Comparison of ENCODE assay signal across 8 mouse cellular contexts in the genomic region with DNA sequence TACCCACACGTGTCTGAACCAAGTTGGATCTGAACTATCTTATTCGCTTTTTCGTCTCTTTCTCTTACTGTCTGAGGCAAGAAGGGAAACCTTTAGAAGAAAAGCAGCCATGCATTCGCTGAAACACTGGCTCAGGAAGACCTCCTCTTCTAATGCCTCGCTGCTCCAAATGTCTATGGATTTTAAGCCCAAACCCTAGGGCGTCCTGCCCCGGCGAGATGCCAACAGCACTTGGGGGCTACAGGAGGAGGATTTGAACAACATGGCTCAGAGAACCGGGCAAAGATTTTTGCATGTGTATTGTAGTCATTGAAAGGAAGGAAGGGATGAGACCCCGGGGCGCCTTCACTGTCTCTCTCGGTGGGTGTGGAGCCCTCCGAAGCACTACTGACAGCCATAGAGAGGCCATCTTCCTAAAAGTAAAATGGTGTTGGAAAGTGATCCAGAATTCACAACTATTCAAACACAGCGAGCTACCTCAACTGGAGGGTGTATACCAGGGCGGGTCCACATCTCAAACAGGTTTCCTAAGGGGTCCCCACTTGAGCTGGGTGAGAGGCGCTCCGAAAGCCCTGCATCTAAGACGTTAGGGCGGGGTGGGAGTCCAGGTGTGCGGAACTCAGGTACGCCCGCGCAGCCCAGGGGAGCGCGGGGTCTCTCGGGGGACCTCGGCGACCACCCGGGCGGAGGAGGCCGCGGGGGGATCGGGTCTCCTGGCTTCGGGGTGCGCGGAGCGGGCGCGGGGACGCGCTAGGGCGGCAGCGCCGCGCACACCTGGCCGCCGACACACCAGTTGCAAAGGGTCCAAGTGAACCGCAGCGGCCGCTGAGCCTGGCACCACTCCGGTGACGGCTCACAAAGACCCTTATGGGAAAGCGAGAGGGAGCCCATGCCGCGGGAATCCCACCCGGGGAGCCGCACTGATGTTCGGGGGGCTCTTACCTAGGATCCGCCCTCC. TPM values are rescaled to one million over a fixed set of nuclear protein-coding genes. Genes with fewer than 3 reads are reported as not detected.
A peak's percentile ranks its signal among the peaks of the same experiment; 100 is the strongest.
DNase-seq lines count a peak whose midpoint lies in the region; ATAC-seq and TF ChIP-seq lines count a peak whose summit lies in the region.

No protein-coding gene starts in this region.

- H3K27ac ChIP-seq in heart, adult 2 months, result peak overlapping the region; percentile 81
- no peak overlapping the region for H3K27ac ChIP-seq in kidney, embryonic 16.5 days (ENCODE audit: low read length)
- no peak overlapping the region for H3K27ac ChIP-seq in midbrain, embryonic 11.5 days (ENCODE audit: low read depth, low read length)

- TF ChIP-seq CTCF in heart, adult 2 months (IDR thresholded peaks at IDR 0.05), result no peak

- peak; percentile 33 to 37 for DNase-seq in adrenal gland, adult 18-20 months (ENCODE audit: low spot score in 2 of 2)
- DNase-seq in adrenal gland, postnatal 4 days (ENCODE audit: low spot score in 2 of 2), result no peak
- DNase-seq in urinary bladder, postnatal 14 days (ENCODE audit: low spot score), result peak; percentile 23
- DNase-seq in urinary bladder, postnatal 10 days (ENCODE audit: low spot score), result no peak
- DNase-seq in heart, adult 2 months, result peak; percentile 22 to 61
- DNase-seq in midbrain, embryonic 11.5 days (ENCODE audit: low spot score, missing footprints), result peak; percentile 91
- no peak for DNase-seq in frontal cortex, adult 2 months (ENCODE audit: extremely low spot score in 1 of 2, low spot score in 1 of 2)

- no peak for TF ChIP-seq EP300 in heart, adult 2 months (IDR thresholded peaks at IDR 0.05; ENCODE audit: insufficient read depth, low read depth, low read length)

- peak overlapping the region; percentile 95 for H3K9ac ChIP-seq in heart, adult 2 months (ENCODE audit: low read depth, low read length)
- peak overlapping the region; percentile 82 for H3K9ac ChIP-seq in kidney, embryonic 16.5 days (replicated peaks; ENCODE audit: low read length)
- H3K9ac ChIP-seq in midbrain, embryonic 11.5 days (ENCODE audit: low read length), result peak overlapping the region; percentile 71

- intact Hi-C loops in heart, adult 2 months (cut with DNase I), result loop anchor here (1.0 to 5.0 kb wide), 3 partner anchors 74 to 193 kb away; no protein-coding TSS in a partner anchor

- H3K4me3 ChIP-seq in heart, adult 2 months, result peak overlapping the region; percentile 77
- peak overlapping the region; percentile 81 for H3K4me3 ChIP-seq in kidney, embryonic 16.5 days (ENCODE audit: low read length)
- peak overlapping the region; percentile 76 for H3K4me3 ChIP-seq in midbrain, embryonic 11.5 days (ENCODE audit: low read depth, low read length)

- peak overlapping the region; percentile 97 for H3K4me2 ChIP-seq in kidney, embryonic 16.5 days (replicated peaks; ENCODE audit: low read depth, low read length)
- H3K4me2 ChIP-seq in midbrain, embryonic 11.5 days, result peak overlapping the region; percentile 93

- H3K79me2 ChIP-seq in heart, adult 2 months (replicated peaks; ENCODE audit: control insufficient read depth, insufficient read depth, low read length), result no peaks in the 10 kb centered on the region

- H3K9me3 ChIP-seq in kidney, embryonic 16.5 days (ENCODE audit: low read length), result 0 out of 2 replicates have a peak, but pooled peaks cover 5% of the 10 kb centered on the region
- H3K9me3 ChIP-seq in midbrain, embryonic 11.5 days (ENCODE audit: control insufficient read depth, low read length), result no peaks in the 10 kb centered on the region; the same call in 1 of the 2 replicates

- ATAC-seq in kidney, embryonic 16.5 days (ENCODE audit: low FRiP score, low TSS enrichment), result peak; percentile 67
- peak; percentile 64 for ATAC-seq in midbrain, embryonic 11.5 days (ENCODE audit: low FRiP score)

- no peaks in the 10 kb centered on the region for H3K36me3 ChIP-seq in heart, adult 2 months (ENCODE audit: control insufficient read depth, insufficient read depth, low read length)
- H3K36me3 ChIP-seq in kidney, embryonic 16.5 days (ENCODE audit: insufficient read depth, low read length), result no peaks in the 10 kb centered on the region
- H3K36me3 ChIP-seq in midbrain, embryonic 11.5 days (ENCODE audit: control insufficient read depth, insufficient read depth, low read length), result no peaks in the 10 kb centered on the region

- WGBS in heart, adult 2 months, result 3% methylated on average over 59 of the region's 59 CpGs
- WGBS in kidney, embryonic 16.5 days, result 2% methylated on average over 58 of the region's 59 CpGs
- under 1% methylated on average over 54 of the region's 59 CpGs for WGBS in midbrain, embryonic 11.5 days

- H3K27me3 ChIP-seq in heart, adult 2 months (ENCODE audit: control insufficient read depth, insufficient read depth, low read length), result no peaks in the 10 kb centered on the region
- H3K27me3 ChIP-seq in kidney, embryonic 16.5 days (ENCODE audit: insufficient read depth, low read length), result peaks cover 11% of the 10 kb centered on the region
- H3K27me3 ChIP-seq in midbrain, embryonic 11.5 days (ENCODE audit: control insufficient read depth, insufficient read depth, low read length), result peaks cover 8% of the 10 kb centered on the region

- no peak for TF ChIP-seq POLR2A in heart, adult 2 months (IDR thresholded peaks at IDR 0.05; ENCODE audit: insufficient read depth, low read depth, low read length)

- peaks cover 1% of the 10 kb centered on the region; the same call in 1 of the 2 replicates for H3K4me1 ChIP-seq in heart, adult 2 months (ENCODE audit: control insufficient read depth, insufficient read depth, low read length)
- H3K4me1 ChIP-seq in kidney, embryonic 16.5 days (ENCODE audit: insufficient read depth, low read length), result peaks cover 6% of the 10 kb centered on the region; the same call in 1 of the 2 replicates
- H3K4me1 ChIP-seq in midbrain, embryonic 11.5 days (ENCODE audit: control insufficient read depth, insufficient read depth, low read length), result peaks cover 6% of the 10 kb centered on the region; the same call in 1 of the 2 replicates

RNA-seq across cellular contexts. Expression of gene Eps8, which starts 6.3 kb away (rescaled TPM):
- total RNA-seq in adrenal gland, adult 18-20 months (2021), result 10 to 100 TPM; 19.5 to 20.9 TPM
- 10 to 100 TPM; 32.4 to 44.6 TPM for total RNA-seq in adrenal gland, postnatal 4 days (2021)
- 10 to 100 TPM; 11.6 to 12.2 TPM for total RNA-seq in heart, adult 2 months (2021)
- polyA plus RNA-seq in heart, adult 2 months (2012; rRNA removed), result 6.7 and 8.8 TPM in 2 replicates
- 42.0 and 43.0 TPM in 2 replicates for polyA plus RNA-seq in kidney, embryonic 16.5 days (2015; fragmentation: Nextera tagmentation; extraction: Ambion mirVana)
- 6.7 and 6.8 TPM in 2 replicates for polyA plus RNA-seq in midbrain, embryonic 11.5 days (2014; fragmentation: Nextera tagmentation; extraction: Ambion mirVana)
- 24.4 and 27.9 TPM in 2 replicates for polyA plus RNA-seq in frontal cortex, adult 2 months (2012; rRNA removed)

Comparison
In these comparisons a context has a peak if more than half of its experiments do, and no peak if none do; other contexts are left out.
1. DNase-seq: peak in adrenal gland, adult 18-20 months (2 of 2), urinary bladder, postnatal 14 days (single experiment), heart, adult 2 months (2 of 2) and midbrain, embryonic 11.5 days (single experiment); none in adrenal gland, postnatal 4 days (0 of 2), urinary bladder, postnatal 10 days (single experiment) and frontal cortex, adult 2 months (0 of 2).
2. Peak in every context shown above with its lines, with median percentiles within 50 percentile points of each other: H3K4me3 ChIP-seq and H3K9ac ChIP-seq.